Mouse (Mus musculus) lung, adult 2 months (tissue): ENCODE data around the gene Uhrf2.

Source experiments
- CTCF ChIP-seq: fragments of 200-500 bp; IDR thresholded peaks from 2 replicates; pipeline ENCODE4 v1.5.1; 2011; ENCODE audit warnings: mild to moderate bottlenecking, low read length, control low read depth; ENCODE audit not compliant: insufficient read depth
- POLR2A ChIP-seq: fragments of 200-500 bp; IDR thresholded peaks from 2 replicates; pipeline ENCODE4 v1.6.1; 2011; ENCODE audit warnings: low read depth, mild to moderate bottlenecking, control low read depth, low read length, borderline replicate concordance; ENCODE audit errors: extremely low read depth

DNA sequence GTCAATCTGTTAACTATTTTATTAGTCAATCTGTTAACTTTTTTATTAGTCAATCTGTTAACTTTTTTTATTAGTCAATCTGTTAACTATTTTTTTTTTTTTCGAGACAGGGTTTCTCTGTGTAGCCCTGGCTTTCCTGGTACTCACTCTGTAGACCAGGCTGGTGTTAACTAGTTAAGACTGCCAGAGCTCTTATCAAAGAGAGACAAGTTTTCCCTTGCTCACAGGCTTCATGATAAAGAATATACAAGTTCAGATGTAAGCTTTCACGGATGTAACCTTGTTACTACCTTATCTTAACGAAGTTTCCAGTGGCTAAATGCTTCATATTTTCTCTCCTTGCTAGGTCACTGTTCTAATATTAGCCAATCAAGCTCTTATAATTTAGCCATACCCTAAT, 16.0 kb upstream of the Uhrf2 start:
- TF ChIP-seq CTCF, result no peak
- no peak for TF ChIP-seq POLR2A
